16 mouse cellular contexts compared by ENCODE assay signal in genomic region chr5:115450410-115451317, GRCm38 (mm10). TPM values are rescaled to one million over a fixed set of nuclear protein-coding genes. Genes with fewer than 3 reads are reported as not detected.
DNase-seq lines count a peak whose midpoint lies in the region; ATAC-seq lines count a peak whose summit lies in the region.
"Had no signal": no experiment of that assay in that cellular context is flagged by ENCODE, and none has a peak within 500 bp of the region (broad histone marks: within the 10 kb centered on the region; RNA-seq: fewer than 3 reads in every experiment).

No protein-coding gene starts in this region.

- no peaks in the 10 kb centered on the region for H3K9me3 ChIP-seq in forebrain, embryonic 12.5 days
- H3K9me3 ChIP-seq in forebrain, embryonic 14.5 days (replicated peaks; ENCODE audit: control insufficient read depth, low read length), result no peaks in the 10 kb centered on the region
- no peaks in the 10 kb centered on the region for H3K9me3 ChIP-seq in hindbrain, embryonic 10.5 days
- H3K9me3 ChIP-seq in hindbrain, embryonic 14.5 days (ENCODE audit: control insufficient read depth, low read length), result no peaks in the 10 kb centered on the region
- no peaks in the 10 kb centered on the region for H3K9me3 ChIP-seq in neural tube, embryonic 12.5 days
- no peaks in the 10 kb centered on the region for H3K9me3 ChIP-seq in neural tube, embryonic 15.5 days (replicated peaks)
- H3K9me3 ChIP-seq: forebrain, embryonic 15.5 days had no signal

- DNase-seq in forebrain, embryonic 14.5 days (ENCODE audit: low spot score), result no peak
- DNase-seq in hindbrain, embryonic 10.5 days (ENCODE audit: low spot score), result no peak
- DNase-seq in hindbrain, embryonic 14.5 days (ENCODE audit: low spot score), result no peak
- no peak for DNase-seq in cerebellum, postnatal 14 days
- DNase-seq in layer of hippocampus, postnatal 36 days, result no peak
- DNase-seq: cerebellum, adult 18-20 months; gastrocnemius, adult 2 months; kidney, adult 9 months; right cerebral cortex, postnatal 25 days had no signal

- 92% methylated on average over 27 of the region's 27 CpGs for WGBS in forebrain, embryonic 12.5 days
- 91% methylated on average over 27 of the region's 27 CpGs for WGBS in forebrain, embryonic 14.5 days
- 93% methylated on average over 27 of the region's 27 CpGs for WGBS in hindbrain, embryonic 10.5 days
- 90% methylated on average over 26 of the region's 27 CpGs for WGBS in hindbrain, embryonic 14.5 days
- 92% methylated on average over 27 of the region's 27 CpGs for WGBS in neural tube, embryonic 12.5 days
- 90% methylated on average over 27 of the region's 27 CpGs for WGBS in neural tube, embryonic 15.5 days

- peaks cover 93% of the 10 kb centered on the region for H3K36me3 ChIP-seq in forebrain, embryonic 12.5 days (replicated peaks)
- peaks cover 92% of the 10 kb centered on the region for H3K36me3 ChIP-seq in forebrain, embryonic 14.5 days (ENCODE audit: control insufficient read depth, insufficient read depth, low read length)
- peaks cover 94% of the 10 kb centered on the region for H3K36me3 ChIP-seq in hindbrain, embryonic 10.5 days
- H3K36me3 ChIP-seq in hindbrain, embryonic 14.5 days (replicated peaks; ENCODE audit: control insufficient read depth, insufficient read depth), result peaks cover 90% of the 10 kb centered on the region
- H3K36me3 ChIP-seq in neural tube, embryonic 12.5 days, result peaks cover 90% of the 10 kb centered on the region
- peaks cover 79% of the 10 kb centered on the region for H3K36me3 ChIP-seq in neural tube, embryonic 15.5 days

- H3K27ac ChIP-seq in forebrain, embryonic 12.5 days, result peak overlapping the region; percentile 44; the same call in 1 of the 2 replicates
- H3K27ac ChIP-seq in forebrain, embryonic 14.5 days (ENCODE audit: low read depth, low read length), result no peak overlapping the region
- H3K27ac ChIP-seq in hindbrain, embryonic 10.5 days, result peak overlapping the region; percentile 43; the same call in 1 of the 2 replicates
- H3K27ac ChIP-seq in hindbrain, embryonic 14.5 days, result no peak overlapping the region
- no peak overlapping the region for H3K27ac ChIP-seq in neural tube, embryonic 12.5 days
- no peak overlapping the region for H3K27ac ChIP-seq in neural tube, embryonic 15.5 days (replicated peaks)
- H3K27ac ChIP-seq: forebrain, embryonic 15.5 days; gastrocnemius, adult 2 months had no signal

- no peaks in the 10 kb centered on the region for H3K4me1 ChIP-seq in forebrain, embryonic 12.5 days
- no peaks in the 10 kb centered on the region for H3K4me1 ChIP-seq in forebrain, embryonic 14.5 days (ENCODE audit: control insufficient read depth, insufficient read depth, low read length)
- H3K4me1 ChIP-seq in hindbrain, embryonic 10.5 days (replicated peaks), result peaks cover 25% of the 10 kb centered on the region
- H3K4me1 ChIP-seq in hindbrain, embryonic 14.5 days (replicated peaks; ENCODE audit: control insufficient read depth, insufficient read depth, low read length), result no peaks in the 10 kb centered on the region
- no peaks in the 10 kb centered on the region for H3K4me1 ChIP-seq in neural tube, embryonic 12.5 days
- H3K4me1 ChIP-seq in neural tube, embryonic 15.5 days, result no peaks in the 10 kb centered on the region
- H3K4me1 ChIP-seq: forebrain, embryonic 15.5 days had no signal

- no peak for ATAC-seq in forebrain, embryonic 12.5 days (ENCODE audit: low FRiP score)
- ATAC-seq in forebrain, embryonic 14.5 days, result no peak
- no peak for ATAC-seq in hindbrain, embryonic 14.5 days (ENCODE audit: low FRiP score)
- ATAC-seq in neural tube, embryonic 12.5 days (ENCODE audit: low FRiP score, low read depth), result peak; percentile 10; the same call in 1 of the 2 replicates
- no peak for ATAC-seq in neural tube, embryonic 15.5 days (ENCODE audit: low FRiP score)
- ATAC-seq: forebrain, embryonic 15.5 days had no signal

- H3K4me2 ChIP-seq in forebrain, embryonic 12.5 days, result no peak overlapping the region
- no peak overlapping the region for H3K4me2 ChIP-seq in forebrain, embryonic 14.5 days (ENCODE audit: low read length)
- H3K4me2 ChIP-seq in hindbrain, embryonic 14.5 days (replicated peaks), result no peak overlapping the region
- H3K4me2 ChIP-seq in neural tube, embryonic 12.5 days (replicated peaks), result no peak overlapping the region
- no peak overlapping the region for H3K4me2 ChIP-seq in neural tube, embryonic 15.5 days
- H3K4me2 ChIP-seq: forebrain, embryonic 15.5 days had no signal

- no peak overlapping the region for H3K9ac ChIP-seq in forebrain, embryonic 12.5 days
- no peak overlapping the region for H3K9ac ChIP-seq in forebrain, embryonic 14.5 days (ENCODE audit: low read length)
- H3K9ac ChIP-seq in hindbrain, embryonic 14.5 days, result no peak overlapping the region
- no peak overlapping the region for H3K9ac ChIP-seq in neural tube, embryonic 12.5 days
- H3K9ac ChIP-seq in neural tube, embryonic 15.5 days (replicated peaks), result no peak overlapping the region
- H3K9ac ChIP-seq: forebrain, embryonic 15.5 days had no signal

- H3K4me3 ChIP-seq in forebrain, embryonic 12.5 days (replicated peaks), result no peak overlapping the region
- H3K4me3 ChIP-seq in forebrain, embryonic 14.5 days (ENCODE audit: low read depth, low read length), result no peak overlapping the region
- H3K4me3 ChIP-seq in hindbrain, embryonic 10.5 days, result peak overlapping the region; percentile 16; the same call in 1 of the 2 replicates
- H3K4me3 ChIP-seq in hindbrain, embryonic 14.5 days (replicated peaks; ENCODE audit: low read length), result no peak overlapping the region
- no peak overlapping the region for H3K4me3 ChIP-seq in neural tube, embryonic 12.5 days
- H3K4me3 ChIP-seq in neural tube, embryonic 15.5 days (replicated peaks), result no peak overlapping the region
- H3K4me3 ChIP-seq: forebrain, embryonic 15.5 days; gastrocnemius, adult 2 months; myocyte had no signal

- no peaks in the 10 kb centered on the region for H3K27me3 ChIP-seq in forebrain, embryonic 12.5 days
- H3K27me3 ChIP-seq in forebrain, embryonic 14.5 days (replicated peaks; ENCODE audit: control insufficient read depth, insufficient read depth, low read length), result no peaks in the 10 kb centered on the region
- no peaks in the 10 kb centered on the region for H3K27me3 ChIP-seq in hindbrain, embryonic 10.5 days (ENCODE audit: insufficient read depth, poor library complexity, severe bottlenecking)
- H3K27me3 ChIP-seq in hindbrain, embryonic 14.5 days (ENCODE audit: control insufficient read depth, insufficient read depth, low read length), result no peaks in the 10 kb centered on the region
- no peaks in the 10 kb centered on the region for H3K27me3 ChIP-seq in neural tube, embryonic 12.5 days (replicated peaks)
- H3K27me3 ChIP-seq in neural tube, embryonic 15.5 days (replicated peaks), result no peaks in the 10 kb centered on the region
- H3K27me3 ChIP-seq: forebrain, embryonic 15.5 days had no signal

RNA-seq across cellular contexts. Expression of gene Pla2g1b, which starts 15.4 kb away (rescaled TPM):
- not detected in 2 replicates for polyA plus RNA-seq in forebrain, embryonic 12.5 days (2016; fragmentation: Nextera tagmentation; extraction: Ambion mirVana)
- not detected in 2 replicates for polyA plus RNA-seq in forebrain, embryonic 14.5 days (2014; fragmentation: Nextera tagmentation; extraction: Ambion mirVana)
- polyA plus RNA-seq in hindbrain, embryonic 10.5 days (2016; fragmentation: Nextera tagmentation; extraction: Ambion mirVana), result 0.51 TPM in 1 of 2 replicates, not detected in the other
- polyA plus RNA-seq in hindbrain, embryonic 14.5 days (2014; fragmentation: Nextera tagmentation; extraction: Ambion mirVana), result 0.67 TPM in 1 of 2 replicates, not detected in the other
- polyA plus RNA-seq in neural tube, embryonic 12.5 days (2016; fragmentation: Nextera tagmentation; extraction: Ambion mirVana), result not detected in 2 replicates
- 0.81 and 1.1 TPM in 2 replicates for polyA plus RNA-seq in neural tube, embryonic 15.5 days (2015; fragmentation: Nextera tagmentation; extraction: Ambion mirVana)
- total RNA-seq in layer of hippocampus, postnatal 36 days (2021), result not detected
- total RNA-seq: gastrocnemius, adult 2 months had no signal
- polyA plus RNA-seq: cortical plate, adult 2 months; forebrain, embryonic 15.5 days; limb, embryonic 14.5 days; myocyte had no signal

RNA-seq across cellular contexts. Expression of gene Msi1, which starts 21.3 kb away (rescaled TPM):
- polyA plus RNA-seq in forebrain, embryonic 12.5 days (2016; fragmentation: Nextera tagmentation; extraction: Ambion mirVana), result 161 and 182 TPM in 2 replicates
- 63.3 and 69.4 TPM in 2 replicates for polyA plus RNA-seq in forebrain, embryonic 14.5 days (2014; fragmentation: Nextera tagmentation; extraction: Ambion mirVana)
- 167 and 222 TPM in 2 replicates for polyA plus RNA-seq in hindbrain, embryonic 10.5 days (2016; fragmentation: Nextera tagmentation; extraction: Ambion mirVana)
- polyA plus RNA-seq in hindbrain, embryonic 14.5 days (2014; fragmentation: Nextera tagmentation; extraction: Ambion mirVana), result 59.6 and 60.2 TPM in 2 replicates
- polyA plus RNA-seq in neural tube, embryonic 12.5 days (2016; fragmentation: Nextera tagmentation; extraction: Ambion mirVana), result 122 and 129 TPM in 2 replicates
- polyA plus RNA-seq in neural tube, embryonic 15.5 days (2015; fragmentation: Nextera tagmentation; extraction: Ambion mirVana), result 29.4 and 37.9 TPM in 2 replicates
- 10 to 100 TPM; 52.1 to 53.0 TPM for total RNA-seq in layer of hippocampus, postnatal 36 days (2021)

RNA-seq across cellular contexts. Expression of gene Sirt4, which starts 33.9 kb away (rescaled TPM):
- polyA plus RNA-seq in forebrain, embryonic 12.5 days (2016; fragmentation: Nextera tagmentation; extraction: Ambion mirVana), result 20.0 and 23.2 TPM in 2 replicates
- polyA plus RNA-seq in forebrain, embryonic 14.5 days (2014; fragmentation: Nextera tagmentation; extraction: Ambion mirVana), result 19.5 and 24.3 TPM in 2 replicates
- polyA plus RNA-seq in hindbrain, embryonic 10.5 days (2016; fragmentation: Nextera tagmentation; extraction: Ambion mirVana), result 17.2 and 17.3 TPM in 2 replicates
- polyA plus RNA-seq in hindbrain, embryonic 14.5 days (2014; fragmentation: Nextera tagmentation; extraction: Ambion mirVana), result 19.1 and 20.3 TPM in 2 replicates
- polyA plus RNA-seq in neural tube, embryonic 12.5 days (2016; fragmentation: Nextera tagmentation; extraction: Ambion mirVana), result 23.8 and 24.9 TPM in 2 replicates
- polyA plus RNA-seq in neural tube, embryonic 15.5 days (2015; fragmentation: Nextera tagmentation; extraction: Ambion mirVana), result 31.0 and 37.1 TPM in 2 replicates
- 10 to 100 TPM; 46.4 to 50.7 TPM for total RNA-seq in layer of hippocampus, postnatal 36 days (2021)

RNA-seq across cellular contexts. Expression of gene Pxn, which starts 55.8 kb away (rescaled TPM):
- 24.6 and 25.3 TPM in 2 replicates for polyA plus RNA-seq in forebrain, embryonic 12.5 days (2016; fragmentation: Nextera tagmentation; extraction: Ambion mirVana)
- polyA plus RNA-seq in forebrain, embryonic 14.5 days (2014; fragmentation: Nextera tagmentation; extraction: Ambion mirVana), result 7.5 and 9.8 TPM in 2 replicates
- polyA plus RNA-seq in hindbrain, embryonic 10.5 days (2016; fragmentation: Nextera tagmentation; extraction: Ambion mirVana), result 32.6 and 42.6 TPM in 2 replicates
- 11.3 and 12.2 TPM in 2 replicates for polyA plus RNA-seq in hindbrain, embryonic 14.5 days (2014; fragmentation: Nextera tagmentation; extraction: Ambion mirVana)
- 29.4 and 33.5 TPM in 2 replicates for polyA plus RNA-seq in neural tube, embryonic 12.5 days (2016; fragmentation: Nextera tagmentation; extraction: Ambion mirVana)
- 21.3 and 28.2 TPM in 2 replicates for polyA plus RNA-seq in neural tube, embryonic 15.5 days (2015; fragmentation: Nextera tagmentation; extraction: Ambion mirVana)
- total RNA-seq in layer of hippocampus, postnatal 36 days (2021), result 10 to 100 TPM; 39.8 to 46.1 TPM

Comparison
In these comparisons a context has a peak if more than half of its experiments do, and no peak if none do; other contexts are left out.
1. H3K27ac ChIP-seq: peak in forebrain, embryonic 12.5 days (single experiment) and hindbrain, embryonic 10.5 days (single experiment); none in forebrain, embryonic 14.5 days (single experiment), hindbrain, embryonic 14.5 days (single experiment), neural tube, embryonic 12.5 days (single experiment) and neural tube, embryonic 15.5 days (single experiment).